Mouse (Mus musculus) ovary, postnatal 14 days (tissue): ENCODE data around the gene Eda.

Experiments used
- DNase-seq: peaks from one replicate; pipeline ENCODE4 v3.0.0; 2022; ENCODE audit warnings: low spot score

The Eda gene

GRCm38 (mm10) chrX:99975250-99975984 is at the start of gene Eda:
Gene Eda (plus strand): TSS chrX:99975606.
- peak; percentile 73 for DNase-seq

GRCm38 (mm10) chrX:99961002-99961401 is 14.4 kb upstream of the Eda start:
- DNase-seq = no peak

- no peak for DNase-seq
Observed at GRCm38 (mm10) chrX:99970111-99970510, 5.3 kb upstream of the Eda start.

GRCm38 (mm10) chrX:99974381-99974780 is 1.0 kb upstream of the Eda start:
- no peak for DNase-seq

GRCm38 (mm10) chrX:99974803-99975202 is 603 bp upstream of the Eda start:
- DNase-seq = no peak

DNA sequence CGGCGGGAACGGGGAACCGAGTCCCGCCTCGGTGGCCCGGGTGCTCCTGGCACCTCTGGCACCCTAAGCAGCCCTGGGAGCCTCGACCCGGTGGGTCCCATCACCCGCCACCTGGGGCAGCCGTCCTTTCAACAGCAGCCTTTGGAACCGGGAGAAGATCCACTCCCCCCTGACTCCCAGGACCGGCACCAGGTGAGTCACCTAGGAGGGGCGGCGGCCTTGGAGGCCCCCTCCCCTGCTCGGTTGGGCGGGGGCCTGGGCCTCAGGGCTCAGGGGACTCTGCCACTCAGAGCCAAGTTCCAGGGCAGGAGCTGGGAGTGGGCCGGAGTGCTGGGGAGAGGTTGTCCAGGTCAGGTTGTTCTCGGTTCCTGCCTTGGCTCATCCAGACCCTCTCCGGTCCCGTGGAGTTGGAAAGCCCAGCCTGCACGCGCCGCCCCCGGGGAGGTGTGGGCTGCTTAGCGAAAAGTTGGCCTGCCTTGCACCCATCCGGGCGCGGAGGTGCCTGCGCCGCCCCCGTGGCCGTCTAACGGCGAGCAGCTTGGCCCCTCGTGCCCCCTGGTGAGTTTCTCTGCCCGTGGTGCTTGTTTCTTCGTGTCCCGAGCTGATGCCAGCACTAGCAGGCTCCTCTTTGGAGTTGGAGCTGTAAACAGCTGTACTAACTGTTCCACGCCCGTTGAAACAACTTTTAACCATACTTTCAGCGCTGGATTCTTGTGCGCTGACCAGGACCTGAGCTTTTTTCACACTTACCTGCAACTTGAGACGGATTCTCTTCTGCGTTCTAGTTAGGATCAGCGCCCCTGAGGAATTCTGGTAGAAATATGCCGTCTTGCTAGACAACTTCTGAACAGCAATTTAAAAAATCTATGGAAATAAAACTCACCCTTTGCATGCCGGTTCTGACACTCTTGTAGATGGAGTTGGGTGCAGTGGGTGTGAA is 849 bp downstream of the Eda start:
- peak; percentile 12 for DNase-seq

- no peak for DNase-seq
Observed at GRCm38 (mm10) chrX:99978354-99978753, 2.9 kb downstream of the Eda start.

GRCm38 (mm10) chrX:99993434-99993833 is 18.0 kb downstream of the Eda start:
- DNase-seq = no peak

DNA sequence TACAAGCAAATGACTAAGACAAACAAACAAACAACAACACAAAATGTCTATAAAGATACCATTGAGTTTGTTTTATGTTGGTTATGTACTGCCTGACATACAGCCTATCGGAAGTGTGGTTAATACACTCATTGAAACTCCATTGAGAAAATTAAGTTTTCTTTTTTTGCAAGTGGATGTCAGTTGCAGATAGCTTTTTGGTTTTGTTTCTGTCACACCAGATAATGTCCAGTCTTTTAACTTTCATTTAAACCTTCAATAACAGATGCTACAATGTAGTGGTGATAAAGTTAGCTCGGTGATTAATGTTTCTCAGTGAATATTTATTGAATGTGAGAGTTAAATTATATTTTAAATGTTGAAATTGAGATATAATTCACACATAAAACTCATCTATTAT is 23.9 kb downstream of the Eda start:
- no peak for DNase-seq

DNA sequence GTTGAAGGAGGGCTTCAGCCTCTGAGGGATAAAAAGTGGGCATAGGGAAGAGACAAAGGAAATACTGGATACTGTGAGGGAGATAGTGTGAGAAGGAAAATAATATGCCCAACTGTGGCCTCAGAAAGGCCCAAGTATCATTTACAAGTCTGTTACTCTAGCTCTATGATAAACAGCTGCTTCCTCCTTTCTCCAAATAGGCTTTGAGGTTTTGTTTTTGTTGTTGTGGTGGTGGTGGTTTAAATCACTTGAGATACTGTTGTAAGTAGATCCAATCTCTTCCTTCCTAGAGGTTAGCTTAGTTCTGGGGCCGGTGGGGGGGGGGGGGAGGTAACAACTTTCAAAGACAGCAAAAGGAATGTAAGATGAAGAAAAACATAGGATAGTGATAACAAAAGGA is 143.0 kb downstream of the Eda start:
- DNase-seq = no peak

GRCm38 (mm10) chrX:100195286-100195685 is 219.9 kb downstream of the Eda start:
- no peak for DNase-seq

DNA sequence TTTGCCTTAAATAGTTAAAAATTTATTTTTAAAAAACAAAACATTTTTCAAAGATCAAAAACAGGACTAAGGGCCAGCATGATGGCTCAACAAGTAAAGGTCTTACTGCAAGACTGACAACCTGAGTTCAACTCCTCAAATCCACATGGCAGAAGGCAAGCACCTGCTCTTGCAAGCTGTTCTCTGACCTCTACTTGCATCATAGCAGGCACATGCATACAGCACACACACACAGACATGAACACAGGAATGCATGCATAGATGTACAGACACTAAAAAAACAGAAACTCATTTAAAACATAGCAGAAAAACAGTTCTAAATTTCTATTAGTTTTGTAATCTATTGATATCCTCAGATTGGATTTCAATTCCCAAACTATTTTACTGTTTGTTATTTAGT is 338.2 kb downstream of the Eda start:
- DNase-seq = no peak

DNA sequence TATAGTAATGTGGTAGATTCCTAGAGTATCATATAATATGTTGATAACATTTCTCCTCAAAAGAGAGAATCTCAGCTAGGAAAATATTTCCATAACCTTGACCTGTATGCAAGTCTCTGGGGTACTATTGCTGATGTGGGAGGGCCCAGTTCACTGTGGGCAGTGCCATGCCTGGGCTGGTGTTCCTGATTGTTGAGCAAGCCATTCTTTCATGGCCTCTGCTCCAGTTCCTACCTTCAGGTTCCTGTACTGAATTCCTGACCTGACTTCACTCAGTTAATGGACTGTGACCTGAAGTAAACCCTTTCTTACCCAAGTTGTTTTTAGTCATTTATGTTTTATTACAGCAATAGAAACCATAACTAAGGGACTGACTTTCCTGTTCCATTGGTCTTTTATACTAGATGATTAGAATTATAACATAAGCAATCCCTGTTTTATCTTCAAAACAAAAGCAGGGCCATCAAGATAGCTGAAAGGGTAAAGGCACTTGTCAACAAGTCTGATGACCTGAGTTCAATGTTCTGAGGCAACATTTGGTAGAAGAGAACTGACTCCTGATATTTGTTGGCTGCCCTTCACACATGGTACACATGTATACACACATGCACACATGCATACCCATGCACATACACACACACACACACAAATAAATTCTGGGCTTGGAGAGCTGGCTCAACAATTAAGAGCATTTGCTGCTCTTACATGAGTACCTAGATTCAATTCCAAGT is 338.9 kb downstream of the Eda start:
- no peak for DNase-seq

DNA sequence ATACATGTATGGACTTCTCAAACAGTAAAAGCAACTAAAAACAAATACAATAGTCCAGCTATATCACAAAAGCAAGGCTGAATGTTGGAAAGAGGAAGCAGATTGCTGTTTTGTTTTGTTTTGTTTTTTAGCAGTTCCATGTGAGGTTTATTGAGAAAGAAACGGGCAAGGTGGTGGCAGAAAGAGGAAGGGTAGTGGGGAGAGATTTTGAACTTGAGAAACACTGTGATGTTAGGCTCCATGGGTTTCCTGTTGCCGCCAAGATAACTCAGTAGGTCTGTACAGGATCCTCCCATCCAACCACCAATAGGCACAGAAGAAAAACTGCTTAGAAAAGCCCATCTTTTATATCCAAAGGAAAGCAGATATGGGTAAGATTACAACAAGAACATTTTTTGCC is 365.3 kb downstream of the Eda start:
- no peak for DNase-seq

GRCm38 (mm10) chrX:100344433-100344832 is 369.0 kb downstream of the Eda start:
- no peak for DNase-seq

- no peak for DNase-seq
Observed at GRCm38 (mm10) chrX:100356974-100357373, 381.6 kb downstream of the Eda start.

GRCm38 (mm10) chrX:100389887-100390286 is 414.5 kb downstream of the Eda start:
- DNase-seq = no peak

GRCm38 (mm10) chrX:100392304-100392703 is 416.9 kb downstream of the Eda start:
- peak; percentile 22 for DNase-seq

DNA sequence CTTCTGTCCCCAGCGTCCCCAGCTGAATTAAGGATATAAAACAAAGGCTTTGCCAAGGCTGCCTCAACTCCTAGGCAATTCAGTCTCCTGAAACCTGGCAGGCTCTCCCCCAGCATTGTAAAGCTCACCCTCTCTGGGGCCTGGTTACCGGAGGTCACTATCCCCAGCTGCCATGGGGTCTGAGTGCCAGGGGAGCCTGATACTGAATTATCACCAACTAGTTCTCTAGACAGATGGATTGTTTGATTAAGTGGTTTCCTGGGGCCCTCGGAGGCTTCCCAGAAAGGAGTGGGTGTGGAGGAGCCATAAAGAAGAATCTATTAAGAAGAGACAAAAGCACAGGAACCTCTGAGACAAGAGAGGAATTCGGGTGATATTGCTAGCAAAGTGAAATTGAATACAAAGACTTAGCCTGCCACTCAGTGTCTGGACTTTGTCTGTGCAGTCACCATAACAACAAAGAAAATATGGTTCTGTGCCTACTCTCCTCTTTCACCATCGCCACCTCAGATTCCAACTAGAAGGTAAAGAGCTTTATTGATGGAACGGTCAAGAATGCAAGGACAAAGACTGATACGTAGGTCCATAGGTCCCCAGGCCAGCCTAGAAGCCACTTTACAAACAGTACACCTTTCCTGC is 418.9 kb downstream of the Eda start:
- no peak for DNase-seq

- no peak for DNase-seq
Observed at GRCm38 (mm10) chrX:100395026-100395425, 419.6 kb downstream of the Eda start.

DNA sequence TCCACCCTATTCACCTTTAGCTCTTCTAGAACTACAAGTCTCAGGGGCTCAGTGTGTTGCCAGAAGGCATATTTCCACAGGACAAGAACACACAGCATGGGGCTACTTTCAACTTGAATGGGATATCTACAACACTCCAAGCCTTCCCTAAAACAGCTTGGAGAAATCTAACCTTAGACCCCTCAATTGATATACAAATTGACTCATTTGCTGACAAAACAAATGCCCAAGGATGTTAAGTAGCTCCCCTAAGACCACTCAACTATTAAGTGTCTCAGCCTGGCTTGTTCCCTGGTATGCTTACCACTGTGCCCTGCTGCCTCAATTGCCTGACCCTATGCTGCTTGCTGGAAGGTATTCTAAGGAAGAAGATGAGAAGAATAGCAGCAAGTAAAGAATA is 425.5 kb downstream of the Eda start:
- DNase-seq = no peak

DNA sequence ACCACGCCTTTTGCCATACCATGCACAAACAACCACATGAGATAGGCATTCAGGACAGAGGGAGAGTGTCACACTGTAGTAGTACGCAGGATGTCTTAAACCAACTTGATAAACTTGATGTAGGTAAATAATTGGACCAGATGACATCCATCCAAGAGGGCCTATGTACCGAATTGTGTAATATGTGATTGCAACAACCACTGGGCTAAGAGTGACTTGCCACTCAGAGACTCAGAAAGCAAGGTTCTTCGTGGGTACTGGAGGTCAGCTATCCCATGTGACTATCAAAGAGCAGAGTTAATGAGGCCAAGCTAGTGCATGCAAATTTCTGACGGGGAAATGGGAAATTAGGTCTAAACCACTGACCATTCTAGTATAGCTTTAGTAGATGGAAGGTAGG is 426.3 kb downstream of the Eda start:
- DNase-seq = no peak
